Mouse (Mus musculus) intestine, postnatal 0 days (tissue): ENCODE measurements at regions not wholly inside any gene's neighbourhood (a gene's known extent, or its start where the extent isn't known, plus 50 kb on each side); places are given as distances from the start of the nearest gene placed in this dataset.
"Not testable (repeated sequence)": the region's sequence is repeated elsewhere in the genome, so short reads cannot be mapped to it uniquely, and the experiment has no call there.

Experiments used
- ATAC-seq: fragments of 200-750 bp; cut with Nextera tagmentation; 2 replicates; pipeline ENCODE4 v1.8.0; 2017; ENCODE audit warnings: mild to moderate bottlenecking, moderate TSS enrichment, moderate library complexity
- H3K27ac ChIP-seq: fragments of 300-500 bp; sonication (generic); 2 replicates; pipeline ENCODE4 v1.5.1; 2014; ENCODE audit warnings: mild to moderate bottlenecking, low read depth, low read length, moderate library complexity
- H3K27me3 ChIP-seq: fragments of 300-500 bp; sonication (generic); replicated peaks from 2 replicates; pipeline ENCODE4 v1.6.1; 2014; ENCODE audit warnings: low read length, mixed read lengths; ENCODE audit not compliant: control insufficient read depth, insufficient read depth
- H3K36me3 ChIP-seq: fragments of 300-500 bp; sonication (generic); 2 replicates; pipeline ENCODE4 v1.6.1; 2014; ENCODE audit warnings: mild to moderate bottlenecking, moderate library complexity; ENCODE audit not compliant: control insufficient read depth, insufficient read depth
- H3K4me1 ChIP-seq: fragments of 300-500 bp; sonication (generic); replicated peaks from 2 replicates; pipeline ENCODE4 v1.6.1; 2014; ENCODE audit warnings: antibody characterized with exemption, low read length, mixed read lengths; ENCODE audit not compliant: control insufficient read depth, insufficient read depth
- H3K4me2 ChIP-seq: fragments of 300-500 bp; sonication (generic); replicated peaks from 2 replicates; pipeline ENCODE4 v1.6.1; 2014; ENCODE audit warnings: low read depth, mild to moderate bottlenecking, moderate library complexity
- H3K4me3 ChIP-seq: fragments of 300-500 bp; sonication (generic); 2 replicates; pipeline ENCODE4 v1.5.1; 2014; ENCODE audit warnings: low read depth, low read length
- H3K9ac ChIP-seq: fragments of 300-500 bp; sonication (generic); 2 replicates; pipeline ENCODE4 v1.6.1; 2014; ENCODE audit warnings: mild to moderate bottlenecking, low read depth, low read length
- H3K9me3 ChIP-seq: fragments of 300-500 bp; sonication (generic); 2 replicates; pipeline ENCODE4 v1.6.1; 2016; ENCODE audit warnings: mixed run types; ENCODE audit not compliant: control insufficient read depth
- CTCF ChIP-seq: sonication (generic); IDR thresholded peaks from 2 replicates; pipeline ENCODE4 v1.5.1; 2016; ENCODE audit warnings: low read depth, mild to moderate bottlenecking, control low read depth, antibody characterized with exemption, moderate library complexity
- WGBS: fragments of 180-500 bp; shearing (Covaris S2); extraction: QIAGEN DNeasy Blood & Tissue Kit; methylation state at CpG from one replicate; pipeline ENCODE4 v1.1.7; 2014; 5-methylcytosine and 5-hydroxymethylcytosine counted together

GRCm38 (mm10) chrX:154717526-154717925 lies 138.4 kb upstream of the Samt2 start:
- not testable (repeated sequence) for ATAC-seq, H3K36me3 ChIP-seq, H3K27ac ChIP-seq, H3K4me3 ChIP-seq, H3K4me2 ChIP-seq, H3K9ac ChIP-seq, H3K27me3 ChIP-seq, H3K4me1 ChIP-seq, H3K9me3 ChIP-seq
- WGBS = 82% methylated on average over 10 of the region's 10 CpGs

GRCm38 (mm10) chrX:154713641-154714255 lies 134.6 kb upstream of the Samt2 start:
- no peaks in the 10 kb centered on the region for H3K27me3 ChIP-seq
- no peaks in the 10 kb centered on the region for H3K4me1 ChIP-seq
- WGBS = 44% methylated on average over 20 of the region's 27 CpGs
- H3K9ac ChIP-seq = no peak overlapping the region
- no peak for TF ChIP-seq CTCF
- H3K9me3 ChIP-seq = no peaks in the 10 kb centered on the region
- no peak overlapping the region for H3K4me3 ChIP-seq
- no peak for ATAC-seq
- H3K36me3 ChIP-seq = no peaks in the 10 kb centered on the region
- peak overlapping the region; percentile 53 for H3K4me2 ChIP-seq
- no peak overlapping the region for H3K27ac ChIP-seq

GRCm38 (mm10) chrX:154712576-154712975 lies 133.4 kb upstream of the Samt2 start:
- ATAC-seq, H3K4me3 ChIP-seq, H3K4me2 ChIP-seq, H3K4me1 ChIP-seq, H3K27me3 ChIP-seq, H3K9me3 ChIP-seq, H3K27ac ChIP-seq, H3K9ac ChIP-seq, H3K36me3 ChIP-seq: not testable (repeated sequence)
- WGBS = 93% methylated on average over 8 of the region's 8 CpGs

GRCm38 (mm10) chrX:154670529-154670928 lies 91.4 kb upstream of the Samt2 start:
- not testable (repeated sequence) for H3K9me3 ChIP-seq, H3K27me3 ChIP-seq
- 100% methylated on average over 1 of the region's 2 CpGs for WGBS

More at GRCm38 (mm10) chrX:154670529-154670928, 91.4 kb upstream of the Samt2 start:
- H3K36me3 ChIP-seq, H3K4me2 ChIP-seq, H3K27ac ChIP-seq, ATAC-seq, H3K4me1 ChIP-seq, H3K4me3 ChIP-seq, H3K9ac ChIP-seq: not testable (repeated sequence)
